Mouse (Mus musculus) ovary, adult 18-20 months (tissue): ENCODE measurements around the gene Ankrd33.

Experiments used
- DNase-seq: peaks from one replicate; pipeline ENCODE4 v3.0.0; 2022; ENCODE audit warnings: low spot score, mixed read lengths

Gene Ankrd33

GRCm38 (mm10) chr15:101125561-101125960, 10.0 kb downstream of the Ankrd33 start:
- no peak for DNase-seq

GRCm38 (mm10) chr15:101126876-101127544, 11.5 kb downstream of the Ankrd33 start:
- DNase-seq, result no peak

DNA sequence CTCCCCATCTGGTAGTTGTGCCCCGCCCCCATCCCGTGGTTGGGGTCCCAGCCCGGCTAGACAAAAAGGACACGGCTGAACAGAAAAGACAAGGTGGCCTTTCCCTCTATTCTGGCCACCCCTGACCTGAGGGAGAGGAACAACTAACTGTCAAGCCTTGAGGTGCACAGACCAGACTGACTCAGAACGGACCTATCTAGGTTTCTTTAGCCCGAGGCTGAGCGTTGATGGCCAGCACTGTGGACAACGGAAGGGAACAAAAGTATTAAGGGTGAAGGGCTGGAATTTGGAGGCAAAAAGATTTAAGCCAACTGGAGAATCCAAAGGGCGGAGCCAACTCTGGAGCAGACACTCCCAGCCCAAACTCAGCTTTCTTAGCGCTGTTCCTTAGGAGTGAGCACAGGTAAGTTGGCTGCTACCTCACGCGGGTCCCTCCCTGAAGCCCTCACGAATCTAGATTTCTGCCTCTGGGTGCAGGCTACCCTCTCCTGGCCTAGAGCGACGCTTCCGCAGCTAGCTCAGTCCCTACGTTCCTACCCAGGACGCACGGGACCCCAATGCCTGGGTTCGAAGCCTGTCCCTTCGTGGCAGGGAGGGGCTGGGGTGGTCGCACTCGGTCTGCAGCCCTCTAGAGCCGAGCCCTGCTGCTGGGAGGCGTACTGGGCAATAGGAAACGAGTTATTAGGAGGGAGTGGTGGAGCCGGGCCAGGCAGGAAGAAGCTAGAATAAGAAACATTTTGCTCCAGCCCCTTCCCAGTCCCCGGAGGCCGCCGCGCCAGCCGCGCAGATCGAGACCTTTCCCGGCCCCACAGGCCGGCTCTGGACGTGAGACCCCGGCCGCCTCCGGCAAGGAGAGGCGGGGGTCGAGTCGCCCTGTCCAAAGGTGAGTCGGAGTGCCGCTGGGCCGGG, 12.9 kb downstream of the Ankrd33 start, which contains the start of gene Acvrl1:
Acvrl1 (plus strand) TSS at position 342 of the 909 bp plus-strand sequence.
- DNase-seq, result no peak

DNA sequence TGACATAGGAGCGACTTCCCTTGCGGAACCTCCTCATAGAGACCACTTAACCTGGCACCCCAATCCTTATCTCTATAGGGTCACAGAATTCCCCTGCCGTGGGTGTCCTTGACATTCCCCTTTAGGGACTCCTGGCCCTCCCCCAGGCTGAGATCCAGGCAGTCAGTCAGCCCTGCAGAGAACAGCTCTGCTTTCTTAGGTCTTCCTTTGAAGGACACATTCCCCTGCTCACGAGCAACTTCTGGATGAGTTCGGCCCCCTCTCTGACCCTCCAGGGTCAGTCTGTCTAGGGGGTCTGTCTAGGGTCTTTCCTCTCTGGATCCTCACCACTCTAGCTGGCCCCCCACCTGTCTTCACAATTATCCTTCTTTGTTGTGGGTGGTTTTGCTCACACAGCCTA, 13.9 kb downstream of the Ankrd33 start:
- DNase-seq, result no peak

DNA sequence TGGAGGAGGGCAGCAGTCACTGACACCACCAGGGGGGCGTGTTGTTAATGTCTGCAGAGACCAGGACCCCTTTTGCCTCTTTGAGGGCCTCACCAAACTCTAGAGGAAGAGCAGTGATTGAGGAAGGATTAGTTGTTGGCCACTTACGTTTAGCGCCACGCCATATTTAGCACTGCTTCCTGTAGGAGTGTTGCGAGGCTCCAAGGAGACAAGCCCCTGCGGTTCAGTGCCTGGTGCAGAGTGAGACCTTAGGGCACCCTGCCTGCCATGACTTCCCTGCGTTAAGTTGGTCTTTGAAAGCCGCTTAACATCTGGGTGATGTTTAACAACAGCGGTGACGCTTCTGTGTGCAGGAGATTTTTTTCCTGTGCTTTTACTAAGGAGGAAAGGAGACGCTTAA, 15.9 kb downstream of the Ankrd33 start:
- no peak for DNase-seq

- no peak for DNase-seq
These were observed 16.5 kb downstream of the Ankrd33 start for GRCm38 (mm10) chr15:101132041-101132440.

GRCm38 (mm10) chr15:101132761-101133160, 17.2 kb downstream of the Ankrd33 start:
- DNase-seq, result no peak

DNA sequence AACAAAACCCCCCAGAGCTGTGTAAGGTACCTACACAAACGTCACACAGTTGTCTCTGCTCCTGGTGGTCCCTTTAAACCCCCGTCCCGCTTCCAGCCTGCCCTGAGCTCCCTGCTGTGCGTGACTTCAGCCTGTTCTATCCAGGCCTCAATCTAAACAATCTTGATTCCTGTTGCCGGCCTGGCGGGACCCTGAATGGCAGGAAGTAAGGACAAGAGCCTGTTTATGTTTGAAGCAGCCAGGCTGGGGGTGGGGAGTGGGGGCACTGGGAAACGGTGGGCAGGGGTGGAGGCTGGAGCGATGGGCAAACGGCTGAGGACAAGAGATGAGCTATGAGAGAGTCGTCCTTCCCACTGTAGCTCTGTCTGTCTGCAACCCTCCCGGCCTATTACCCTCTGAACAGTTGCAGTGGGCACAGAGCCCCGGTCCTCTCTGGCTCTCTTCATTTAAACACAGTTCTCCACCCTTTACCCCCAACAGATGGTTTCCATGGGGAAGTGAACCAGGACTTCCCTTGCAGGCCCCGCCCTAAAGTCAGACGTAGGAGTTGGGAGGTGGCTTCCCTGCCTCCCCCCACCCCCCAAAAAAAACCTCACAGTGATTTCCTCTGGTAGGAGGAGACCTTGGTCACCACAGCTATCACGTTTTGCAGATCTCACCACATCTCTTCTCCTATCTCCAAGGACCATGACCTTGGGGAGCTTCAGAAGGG, 18.6 kb downstream of the Ankrd33 start:
- DNase-seq, result no peak

DNA sequence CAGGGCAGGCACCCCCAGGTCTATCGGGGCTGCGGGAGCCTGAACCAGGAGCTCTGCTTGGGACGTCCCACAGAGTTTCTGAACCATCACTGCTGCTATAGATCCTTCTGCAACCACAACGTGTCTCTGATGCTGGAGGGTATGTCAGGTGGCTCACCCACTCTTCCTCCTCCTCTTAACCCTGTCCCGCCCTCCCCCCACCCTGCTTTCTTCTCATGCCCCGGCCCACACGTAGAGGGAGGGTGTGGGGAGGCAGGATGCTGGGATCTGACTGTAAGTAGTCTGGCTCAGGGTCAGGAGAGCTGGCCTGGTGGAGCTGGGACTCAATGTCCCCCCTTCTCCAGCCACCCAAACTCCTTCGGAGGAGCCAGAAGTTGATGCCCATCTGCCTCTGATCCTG, 19.9 kb downstream of the Ankrd33 start:
- DNase-seq, result no peak

- no peak for DNase-seq
These were observed 21.9 kb downstream of the Ankrd33 start for GRCm38 (mm10) chr15:101137455-101137854.

GRCm38 (mm10) chr15:101138675-101139074, 23.1 kb downstream of the Ankrd33 start:
- DNase-seq, result no peak

- peak; percentile 60 for DNase-seq
These were observed 24.3 kb downstream of the Ankrd33 start for GRCm38 (mm10) chr15:101139885-101140284.

DNA sequence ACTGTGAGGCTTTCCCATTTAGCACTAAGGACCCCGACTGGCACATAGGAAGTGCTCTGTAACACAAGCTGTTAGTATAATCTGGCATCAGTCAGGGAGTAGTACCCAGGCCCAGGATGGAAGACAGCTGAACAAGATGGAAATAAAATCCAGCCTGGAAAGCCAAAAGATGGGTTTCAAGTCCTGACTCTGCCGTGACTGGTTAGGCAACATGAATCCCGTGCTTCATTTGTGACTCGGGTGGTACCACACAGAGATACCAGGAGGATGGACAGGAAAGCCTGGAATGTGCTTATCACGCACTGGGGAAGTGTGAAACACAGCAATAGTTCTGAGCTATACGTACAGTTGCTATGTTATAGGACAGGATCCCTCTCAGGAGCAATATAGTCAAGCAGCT, 25.0 kb downstream of the Ankrd33 start:
- DNase-seq, result no peak

GRCm38 (mm10) chr15:101141061-101141541, 25.5 kb downstream of the Ankrd33 start:
- DNase-seq, result no peak

GRCm38 (mm10) chr15:101142672-101143071, 27.1 kb downstream of the Ankrd33 start:
- DNase-seq, result no peak

DNA sequence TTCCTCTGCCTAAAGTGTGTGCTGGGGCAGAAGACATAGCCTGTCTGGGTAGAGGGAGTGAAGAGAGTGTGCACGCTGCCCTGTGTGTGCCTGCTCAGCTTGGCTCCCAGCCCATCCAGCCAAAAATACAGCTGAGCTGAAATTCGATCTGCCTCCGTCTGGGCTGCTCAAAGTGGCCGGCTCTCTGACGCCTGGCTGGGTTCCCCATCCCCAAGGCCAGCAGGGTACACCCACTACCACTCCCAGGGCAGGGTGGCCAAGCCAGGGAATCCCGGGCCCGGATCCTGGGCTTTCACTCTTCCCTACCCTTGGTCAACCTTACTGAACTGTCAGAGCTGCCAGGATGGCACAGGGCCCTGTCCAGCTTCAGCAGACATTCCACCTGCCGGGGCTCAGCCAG, 27.9 kb downstream of the Ankrd33 start:
- DNase-seq, result peak; percentile 71

- DNase-seq, result no peak
These were observed 28.6 kb downstream of the Ankrd33 start for GRCm38 (mm10) chr15:101144176-101144575.

- DNase-seq, result no peak
These were observed 29.2 kb downstream of the Ankrd33 start for GRCm38 (mm10) chr15:101144779-101145178.

- DNase-seq, result peak; percentile 90
These were observed 30.0 kb downstream of the Ankrd33 start for GRCm38 (mm10) chr15:101145424-101146099.

- no peak for DNase-seq
These were observed 30.8 kb downstream of the Ankrd33 start for GRCm38 (mm10) chr15:101146100-101146965.
